Mouse (Mus musculus) Patski (cell line): ENCODE measurements at regions not wholly inside any gene's neighbourhood (a gene's known extent, or its start where the extent isn't known, plus 50 kb on each side); places are given as distances from the start of the nearest gene placed in this dataset.

Experiments used
- ATAC-seq: fragments of 100-300 bp; one replicate; pipeline ENCODE4 v1.8.0; 2021
- CTCF ChIA-PET: fragments of 350-600 bp; sonication (Branson Sonifier 250); formaldehyde crosslinking; loops from one replicate; lab custom pipeline; 2022; ENCODE audit warnings: inconsistent platforms; lab: Charles Lee
- POLR2A ChIA-PET: fragments of 350-600 bp; sonication (Branson Sonifier 250); formaldehyde crosslinking; loops from one replicate; lab custom pipeline; 2022; ENCODE audit warnings: antibody characterized with exemption, inconsistent platforms; lab: Charles Lee
- DNase-seq: peaks from one replicate; pipeline ENCODE4 v3.0.0-alpha.2; 2011; ENCODE audit warnings: low read depth, low spot score
- H3K27me3 ChIP-seq: fragments of 371-371 bp; one replicate; pipeline ENCODE4 v1.5.1; 2021
- CTCF ChIP-seq: fragments of 100-300 bp; IDR thresholded peaks from one replicate; pipeline ENCODE4 v1.5.1; 2021
- in situ Hi-C: fragments of 300-500 bp; cut with MboI; formaldehyde crosslinking; loops from 3 replicates; pipeline ENCODE4 v1.11.1; 2018; ENCODE audit warnings: low pct_unique_long_range_greater_than_20kb, mixed read lengths

- TF ChIP-seq CTCF, result no peak
Observed at GRCm38 (mm10) chr3:132375579-132375978, 254.0 kb upstream of the Gimd1 start.

GRCm38 (mm10) chr3:132417742-132418141 is 211.9 kb upstream of the Gimd1 start:
- TF ChIP-seq CTCF, result no peak
- in situ Hi-C loops, result no loop called here
- DNase-seq (peak; percentile 22), ATAC-seq (peak; percentile 51)
- CTCF ChIA-PET, result no interaction called here
- H3K27me3 ChIP-seq, result no peaks in the 10 kb centered on the region
- POLR2A ChIA-PET, result no interaction called here

More at GRCm38 (mm10) chr3:132375579-132375978, 254.0 kb upstream of the Gimd1 start:
- CTCF ChIA-PET, result no interaction called here
- no peak for DNase-seq
- POLR2A ChIA-PET, result no interaction called here
- peaks cover 3% of the 10 kb centered on the region for H3K27me3 ChIP-seq
- in situ Hi-C loops, result no loop called here
- ATAC-seq, result no peak

GRCm38 (mm10) chr3:132425819-132426671 is 203.6 kb upstream of the Gimd1 start:
- no peaks in the 10 kb centered on the region for H3K27me3 ChIP-seq
- in situ Hi-C loops, result no loop called here
- ChIA-PET POLR2A (no interaction called here), CTCF (interaction anchor here (0.8 to 1.2 kb wide), 2 partner anchors 10 to 16 kb away, joined by 3 to 4 read pairs; no protein-coding TSS in a partner anchor)
- DNase-seq (no peak), ATAC-seq (no peak)
- no peak for TF ChIP-seq CTCF

GRCm38 (mm10) chr3:132427244-132427643 is 202.4 kb upstream of the Gimd1 start:
- ATAC-seq (no peak), DNase-seq (no peak)
- ChIA-PET POLR2A (no interaction called here), CTCF (interaction anchor here (0.8 to 1.3 kb wide), 3 partner anchors 9 to 15 kb away, joined by 3 to 4 read pairs (median 3); no protein-coding TSS in a partner anchor)
- in situ Hi-C loops, result no loop called here
- TF ChIP-seq CTCF, result no peak
- no peaks in the 10 kb centered on the region for H3K27me3 ChIP-seq

- H3K27me3 ChIP-seq, result no peaks in the 10 kb centered on the region
- TF ChIP-seq CTCF, result no peak
- ATAC-seq (no peak), DNase-seq (no peak)
- CTCF ChIA-PET, result interaction anchor here (1.3 kb wide), 1 partner anchor 8 kb away, joined by 3 read pairs; no protein-coding TSS in a partner anchor
- POLR2A ChIA-PET, result no interaction called here
- in situ Hi-C loops, result no loop called here
Observed at GRCm38 (mm10) chr3:132428148-132428547, 201.5 kb upstream of the Gimd1 start.

- no peaks in the 10 kb centered on the region for H3K27me3 ChIP-seq
- in situ Hi-C loops, result no loop called here
- no peak for TF ChIP-seq CTCF
- CTCF ChIA-PET, result interaction anchor here (2.1 kb wide), 1 partner anchor 8 kb away, joined by 6 read pairs; no protein-coding TSS in a partner anchor
- ATAC-seq, result no peak
- POLR2A ChIA-PET, result no interaction called here
- no peak for DNase-seq
Observed at GRCm38 (mm10) chr3:132431805-132432204, 197.8 kb upstream of the Gimd1 start.

- ChIA-PET CTCF (interaction anchor here (1.2 to 2.1 kb wide), 2 partner anchors 10 to 15 kb away, joined by 4 to 6 read pairs; no protein-coding TSS in a partner anchor), POLR2A (no interaction called here)
- H3K27me3 ChIP-seq, result no peaks in the 10 kb centered on the region
- no peak for DNase-seq
- in situ Hi-C loops, result no loop called here
- no peak for TF ChIP-seq CTCF
- ATAC-seq, result no peak
Observed at GRCm38 (mm10) chr3:132441226-132441625, 188.4 kb upstream of the Gimd1 start.

GRCm38 (mm10) chr3:132453927-132454326 is 175.7 kb upstream of the Gimd1 start:
- POLR2A ChIA-PET, result no interaction called here
- no peak for ATAC-seq
- CTCF ChIA-PET, result no interaction called here
- H3K27me3 ChIP-seq, result peaks cover 4% of the 10 kb centered on the region
- in situ Hi-C loops, result no loop called here
- TF ChIP-seq CTCF, result no peak
- no peak for DNase-seq

GRCm38 (mm10) chr3:132462348-132462959 is 167.2 kb upstream of the Gimd1 start:
- DNase-seq (no peak), ATAC-seq (no peak)
- in situ Hi-C loops, result no loop called here
- ChIA-PET POLR2A (no interaction called here), CTCF (interaction anchor here (0.6 kb wide), 1 partner anchor 15 kb away, joined by 3 read pairs; no protein-coding TSS in a partner anchor)
- TF ChIP-seq CTCF, result no peak
- H3K27me3 ChIP-seq, result no peaks in the 10 kb centered on the region

GRCm38 (mm10) chr3:132471070-132471469 is 158.6 kb upstream of the Gimd1 start:
- no peaks in the 10 kb centered on the region for H3K27me3 ChIP-seq
- ChIA-PET POLR2A (interaction anchor here (0.6 kb wide), 1 partner anchor 245 kb away, joined by 7 read pairs; no protein-coding TSS in a partner anchor), CTCF (no interaction called here)
- DNase-seq, result no peak
- in situ Hi-C loops, result no loop called here
- no peak for ATAC-seq
- TF ChIP-seq CTCF, result no peak
